Mouse (Mus musculus) G1E (cell line): ENCODE measurements around the gene Olfr25.

ENCODE experiments used
- CTCF ChIP-seq: IDR thresholded peaks from 2 replicates; pipeline ENCODE4 v1.5.1; 2012; ENCODE audit warnings: low read depth, low read length, inconsistent platforms, mixed read lengths
- GATA1 ChIP-seq: IDR thresholded peaks from 2 replicates; pipeline ENCODE4 v1.6.1; 2012; ENCODE audit warnings: borderline replicate concordance, low read length, inconsistent platforms, mixed read lengths

- no peak for TF ChIP-seq GATA1
- TF ChIP-seq CTCF, result no peak
Observed at GRCm38 (mm10) chr9:38366596-38366995, 37.7 kb downstream of the Olfr25 start, which contains the start of gene Olfr250.
